Mouse (Mus musculus) right cerebral cortex, postnatal 10 days (tissue): ENCODE data around the gene Pip4k2a.

ENCODE experiments used
- DNase-seq, 2 experiments: peaks; one replicate each; pipeline ENCODE4 v3.0.0; 2021; ENCODE audit warnings: low spot score in 2 of 2

Gene Pip4k2a

GRCm38 (mm10) chr2:18839532-18839931 lies 158.4 kb downstream of the Pip4k2a start:
- DNase-seq: no peak

GRCm38 (mm10) chr2:18835266-18835908 lies 162.5 kb downstream of the Pip4k2a start:
- no peak for DNase-seq

- DNase-seq: no peak
These were observed 164.8 kb downstream of the Pip4k2a start for GRCm38 (mm10) chr2:18833024-18833590.

- no peak for DNase-seq
These were observed 166.7 kb downstream of the Pip4k2a start for GRCm38 (mm10) chr2:18831031-18831774.

GRCm38 (mm10) chr2:18822711-18823110 lies 175.2 kb downstream of the Pip4k2a start:
- peak; percentile 53 to 67 for DNase-seq

GRCm38 (mm10) chr2:18821451-18822379 lies 176.2 kb downstream of the Pip4k2a start:
- DNase-seq: peak; percentile 33 to 37

GRCm38 (mm10) chr2:18819520-18819919 lies 178.4 kb downstream of the Pip4k2a start:
- no peak for DNase-seq

GRCm38 (mm10) chr2:18816036-18816435 lies 181.9 kb downstream of the Pip4k2a start:
- no peak for DNase-seq

GRCm38 (mm10) chr2:18815336-18815965 lies 182.5 kb downstream of the Pip4k2a start:
- DNase-seq: no peak

- no peak for DNase-seq
These were observed 183.5 kb downstream of the Pip4k2a start for GRCm38 (mm10) chr2:18814447-18814804.

- no peak for DNase-seq
These were observed 184.1 kb downstream of the Pip4k2a start for GRCm38 (mm10) chr2:18813683-18814446.

GRCm38 (mm10) chr2:18807961-18808360 lies 190.0 kb downstream of the Pip4k2a start:
- DNase-seq: no peak

- peak in 1 of 2 experiments; percentile 26 for DNase-seq
These were observed 196.6 kb downstream of the Pip4k2a start for GRCm38 (mm10) chr2:18801281-18801862.

- DNase-seq: peak; percentile 28 to 29
These were observed 197.2 kb downstream of the Pip4k2a start for GRCm38 (mm10) chr2:18800646-18801251.

- DNase-seq: peak; percentile 89 to 91
These were observed 197.8 kb downstream of the Pip4k2a start for GRCm38 (mm10) chr2:18799966-18800645.

GRCm38 (mm10) chr2:18799265-18799965 lies 198.5 kb downstream of the Pip4k2a start:
- DNase-seq: no peak

- no peak for DNase-seq
These were observed 200.2 kb downstream of the Pip4k2a start for GRCm38 (mm10) chr2:18797776-18798175.

GRCm38 (mm10) chr2:18794261-18794660 lies 203.7 kb downstream of the Pip4k2a start:
- DNase-seq: no peak
